Mouse (Mus musculus): ENCODE measurements around the gene Nop10. TPM values are rescaled to one million over a fixed set of nuclear protein-coding genes. Genes with fewer than 3 reads are reported as not detected.

The Nop10 gene
- polyA plus RNA-seq, 1 experiment from 2014 or later, result 196 TPM

DNA sequence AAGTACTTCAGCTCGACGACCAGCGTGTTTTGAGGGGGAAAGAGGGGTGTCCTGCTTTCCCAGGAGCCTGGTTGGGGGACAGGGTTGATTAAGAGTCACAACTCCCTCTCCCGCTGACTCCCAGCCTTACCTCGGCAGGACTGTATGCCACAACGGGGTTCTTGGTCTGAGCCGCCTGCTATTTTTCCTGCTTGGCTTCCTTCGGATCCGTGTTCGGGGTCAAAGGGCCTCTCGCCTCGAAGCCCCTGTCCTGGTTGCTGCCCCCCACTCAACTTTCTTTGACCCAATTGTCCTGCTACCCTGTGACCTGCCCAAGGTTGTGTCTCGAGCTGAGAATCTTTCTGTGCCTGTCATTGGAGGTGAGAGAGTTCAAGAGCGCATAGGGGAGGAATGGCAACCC, 19.9 kb upstream of the Nop10 start:
- no peak for ATAC-seq (ENCODE audit: insufficient number of reproducible peaks, insufficient read depth, low FRiP score, low TSS enrichment, low read depth)
- 75% methylated on average over 14 of the region's 14 CpGs for WGBS
- H3K4me3 ChIP-seq, result no peak overlapping the region
- H3K4me1 ChIP-seq, result peaks cover 14% of the 10 kb centered on the region; the same call in 1 of the 2 replicates
- H3K4me2 ChIP-seq, result no peak overlapping the region
- H3K36me3 ChIP-seq, result peaks cover 12% of the 10 kb centered on the region
- H3K27me3 ChIP-seq, result no peaks in the 10 kb centered on the region
- H3K9ac ChIP-seq, result no peak overlapping the region
- no peak overlapping the region for H3K27ac ChIP-seq
- no peaks in the 10 kb centered on the region for H3K9me3 ChIP-seq

DNA sequence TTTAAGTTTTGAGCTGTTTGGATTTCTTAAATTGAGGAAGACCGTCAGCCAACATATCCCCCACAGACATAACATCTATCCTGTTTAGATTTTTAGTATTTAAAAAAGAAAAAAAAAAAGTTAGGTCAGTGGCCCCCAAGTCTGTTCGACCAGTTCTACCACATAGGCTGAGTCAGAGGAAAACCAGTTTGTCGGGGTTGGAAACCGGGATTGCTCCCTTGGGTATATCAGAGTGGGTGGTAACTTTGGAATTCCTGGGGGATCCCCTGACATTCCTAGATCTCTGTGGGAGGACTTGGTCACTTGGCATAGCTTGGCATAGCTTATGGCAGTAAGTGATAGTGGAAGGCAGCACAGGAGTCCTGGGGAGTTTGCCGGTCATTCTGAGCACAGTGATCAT, 16.4 kb upstream of the Nop10 start:
- no peak for ATAC-seq (ENCODE audit: insufficient number of reproducible peaks, insufficient read depth, low FRiP score, low TSS enrichment, low read depth)
- Histone ChIP-seq H3K27me3 (no peaks in the 10 kb centered on the region), H3K4me2 (no peak overlapping the region), H3K4me3 (no peak overlapping the region), H3K36me3 (peaks cover 12% of the 10 kb centered on the region), H3K9me3 (no peaks in the 10 kb centered on the region), H3K9ac (no peak overlapping the region), H3K27ac (no peak overlapping the region), H3K4me1 (peaks cover 12% of the 10 kb centered on the region; the same call in 1 of the 2 replicates)
- 69% methylated on average over 5 of the region's 5 CpGs for WGBS

DNA sequence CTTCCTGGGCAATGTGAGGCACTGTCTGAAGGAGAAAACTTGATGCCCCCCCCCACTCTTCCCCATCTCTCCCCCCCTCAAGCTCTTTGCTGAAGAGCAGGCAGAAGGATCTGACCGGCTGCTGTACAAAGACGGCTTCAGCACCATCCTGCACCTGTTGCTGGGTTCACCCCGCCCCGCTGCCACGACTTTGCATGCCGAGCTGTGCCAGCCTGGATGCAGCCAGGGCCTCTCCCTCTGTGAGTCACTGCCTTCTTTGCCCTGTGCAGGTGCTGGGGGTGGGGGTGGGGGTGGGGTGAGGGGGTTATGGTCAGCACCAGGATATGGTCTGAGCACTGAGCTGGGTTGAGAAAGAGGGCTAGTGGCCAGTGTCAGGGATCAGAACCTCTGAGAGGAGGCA, 15.5 kb upstream of the Nop10 start:
- no peak overlapping the region for H3K27ac ChIP-seq
- H3K9me3 ChIP-seq, result no peaks in the 10 kb centered on the region
- no peak overlapping the region for H3K4me2 ChIP-seq
- H3K4me1 ChIP-seq, result 0 out of 2 replicates have a peak, but pooled peaks cover 3% of the 10 kb centered on the region
- peaks cover 12% of the 10 kb centered on the region for H3K36me3 ChIP-seq
- no peaks in the 10 kb centered on the region for H3K27me3 ChIP-seq
- ATAC-seq (ENCODE audit: insufficient number of reproducible peaks, insufficient read depth, low FRiP score, low TSS enrichment, low read depth), result no peak
- no peak overlapping the region for H3K4me3 ChIP-seq
- 90% methylated on average over 6 of the region's 6 CpGs for WGBS
- no peak overlapping the region for H3K9ac ChIP-seq

DNA sequence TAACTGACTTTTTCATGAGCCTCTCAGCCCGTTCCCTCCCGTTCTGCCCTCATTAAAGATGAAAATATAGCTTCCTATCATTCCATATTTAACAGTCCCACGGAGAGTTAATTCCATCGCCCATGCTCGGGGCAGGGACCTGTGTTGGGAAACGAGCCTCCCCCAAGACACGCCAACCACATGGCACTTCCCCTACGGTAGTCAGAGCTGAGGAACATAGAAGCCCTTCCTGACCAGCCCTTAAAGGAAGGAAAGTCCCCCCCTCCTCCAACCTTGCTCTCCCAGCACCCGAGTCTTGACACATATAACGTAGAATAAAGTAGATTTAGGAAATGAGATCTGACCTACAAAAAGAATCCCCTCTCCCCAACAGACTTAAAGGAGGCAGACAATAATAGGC, 14.4 kb upstream of the Nop10 start:
- H3K4me1 ChIP-seq, result 0 out of 2 replicates have a peak, but pooled peaks cover 1% of the 10 kb centered on the region
- H3K27ac ChIP-seq, result no peak overlapping the region
- H3K4me2 ChIP-seq, result no peak overlapping the region
- H3K9ac ChIP-seq, result no peak overlapping the region
- H3K36me3 ChIP-seq, result peaks cover 12% of the 10 kb centered on the region
- 87% methylated on average over 10 of the region's 10 CpGs for WGBS
- no peaks in the 10 kb centered on the region for H3K9me3 ChIP-seq
- H3K27me3 ChIP-seq, result no peaks in the 10 kb centered on the region
- ATAC-seq (ENCODE audit: insufficient number of reproducible peaks, insufficient read depth, low FRiP score, low TSS enrichment, low read depth), result no peak
- no peak overlapping the region for H3K4me3 ChIP-seq

DNA sequence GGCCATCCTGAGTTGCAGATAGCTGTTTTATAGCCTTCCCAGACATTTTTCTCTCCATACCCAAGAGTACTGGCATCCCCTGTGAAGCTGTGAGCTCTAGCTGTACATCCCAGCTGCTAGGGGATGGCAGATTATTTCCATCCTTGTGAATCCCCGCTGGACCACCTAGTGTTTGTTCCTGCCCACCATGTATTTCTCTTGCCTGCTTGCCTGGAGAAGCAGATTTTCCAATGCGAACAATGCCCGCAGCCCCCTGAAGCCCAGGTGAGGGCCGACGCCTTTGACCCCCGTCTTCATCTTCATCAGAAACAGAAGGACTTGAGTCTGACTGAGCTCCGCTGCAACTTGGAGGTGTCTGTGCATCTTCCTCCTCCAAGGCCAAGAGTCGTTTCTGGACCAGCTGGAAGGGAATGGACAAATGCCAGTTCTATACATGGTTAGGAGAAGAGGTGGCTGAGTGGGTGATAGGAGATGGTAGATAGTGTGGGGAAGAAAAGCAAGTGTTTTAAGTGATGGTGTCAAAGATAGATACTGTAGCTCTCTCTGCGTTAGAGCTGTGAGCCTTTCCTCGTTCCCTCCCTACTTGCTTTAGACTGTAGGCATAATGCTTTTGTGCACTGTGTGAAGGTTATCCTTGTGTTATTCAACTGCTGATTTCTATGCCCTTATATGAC, 11.8 kb upstream of the Nop10 start:
- ATAC-seq (ENCODE audit: insufficient number of reproducible peaks, insufficient read depth, low FRiP score, low TSS enrichment, low read depth), result no peak
- WGBS, result 90% methylated on average over 10 of the region's 10 CpGs
- peaks cover 6% of the 10 kb centered on the region; the same call in 1 of the 2 replicates for H3K36me3 ChIP-seq
- H3K4me1 ChIP-seq, result no peaks in the 10 kb centered on the region
- H3K9ac ChIP-seq, result no peak overlapping the region
- H3K27ac ChIP-seq, result no peak overlapping the region
- H3K4me2 ChIP-seq, result no peak overlapping the region
- H3K4me3 ChIP-seq, result no peak overlapping the region
- H3K9me3 ChIP-seq, result no peaks in the 10 kb centered on the region
- H3K27me3 ChIP-seq, result no peaks in the 10 kb centered on the region

DNA sequence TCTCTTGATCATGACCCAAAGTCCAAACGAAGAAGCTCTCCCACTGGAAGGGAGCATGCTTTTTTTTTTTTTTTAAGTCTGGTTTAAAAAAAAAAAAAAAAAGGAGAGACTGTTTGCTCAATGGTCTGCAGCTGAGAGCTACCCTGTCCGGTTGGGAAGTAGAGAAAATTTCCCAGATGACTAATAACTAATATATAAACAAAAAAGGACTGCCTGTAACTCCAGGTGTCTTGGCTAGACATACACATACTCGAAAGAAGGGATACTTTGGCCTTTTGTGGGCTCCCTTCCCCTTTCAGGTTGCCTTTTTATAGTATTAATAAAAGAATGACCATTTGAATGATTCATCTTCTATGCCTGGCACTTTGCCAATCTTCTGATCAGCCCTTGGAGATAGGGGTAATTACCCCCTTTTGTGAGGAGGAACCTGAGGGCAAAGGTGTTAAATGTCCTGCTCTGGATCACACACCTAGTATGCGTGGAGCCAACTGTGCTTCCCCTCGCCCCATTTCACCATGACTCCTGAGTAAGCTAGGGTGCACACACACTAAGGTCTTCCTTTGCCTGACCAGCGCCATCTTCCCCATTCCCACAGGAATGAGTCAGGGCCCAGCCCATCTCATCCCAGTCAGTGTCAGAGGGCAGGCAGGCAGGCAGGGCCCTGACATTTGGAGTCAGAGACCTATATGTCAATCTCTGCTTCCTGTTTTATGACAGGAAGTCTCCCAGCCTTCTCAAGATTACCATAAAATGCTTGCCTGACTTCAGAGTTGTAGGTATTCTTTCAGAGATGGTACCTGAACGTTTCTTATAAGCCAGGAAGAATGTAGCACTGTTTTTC, 6.8 kb upstream of the Nop10 start:
- Histone ChIP-seq H3K9ac (no peak overlapping the region), H3K4me1 (no peaks in the 10 kb centered on the region), H3K27ac (no peak overlapping the region), H3K27me3 (no peaks in the 10 kb centered on the region), H3K36me3 (no peaks in the 10 kb centered on the region), H3K4me2 (no peak overlapping the region), H3K4me3 (no peak overlapping the region), H3K9me3 (no peaks in the 10 kb centered on the region)
- ATAC-seq (ENCODE audit: insufficient number of reproducible peaks, insufficient read depth, low FRiP score, low TSS enrichment, low read depth), result no peak
- 73% methylated on average over 7 of the region's 7 CpGs for WGBS

DNA sequence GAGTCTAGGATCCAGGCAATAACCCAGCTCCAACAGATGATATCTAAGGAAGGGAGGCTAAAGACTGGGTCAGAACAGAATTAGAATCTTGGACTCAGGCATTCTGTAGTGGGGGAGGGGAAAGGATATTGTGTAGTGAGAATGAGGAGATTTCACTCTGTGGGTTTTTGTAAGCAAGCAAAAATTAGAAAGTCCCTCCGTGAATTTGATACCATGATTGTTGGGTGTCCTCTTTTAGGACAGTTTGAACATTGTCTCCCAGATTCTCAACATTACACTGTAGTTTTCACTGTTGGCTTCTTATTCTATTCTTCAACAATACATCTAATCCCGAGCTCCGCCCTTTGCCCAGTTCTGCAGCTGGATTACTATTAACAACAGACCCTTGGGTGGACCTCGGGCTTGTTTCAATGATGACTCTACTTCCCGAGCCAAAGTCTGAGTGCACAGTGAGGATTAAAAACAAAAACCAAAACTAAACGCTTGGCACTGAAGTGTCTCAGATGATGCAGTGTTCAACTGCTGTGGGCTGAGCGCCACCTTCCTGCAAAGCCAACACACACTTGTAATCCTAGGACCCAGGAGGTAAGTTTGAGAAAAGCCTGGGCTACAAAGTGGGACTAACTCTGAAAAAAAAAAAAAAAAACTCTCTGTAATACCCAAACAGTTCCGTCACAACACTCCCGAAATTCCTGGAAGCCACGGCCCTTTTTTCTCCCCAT, 2.3 kb upstream of the Nop10 start, which contains the start of gene Nutm1:
Nutm1 (minus strand) TSS at position 51 of the 722 bp plus-strand sequence.
- Histone ChIP-seq H3K4me2 (no peak within 1 kb of the TSS), H3K36me3 (no peaks in the 10 kb centered on the region), H3K4me3 (no peak within 1 kb of the TSS), H3K9ac (no peak within 1 kb of the TSS), H3K27me3 (no peaks in the 10 kb centered on the region), H3K9me3 (no peaks in the 10 kb centered on the region), H3K27ac (no peak within 1 kb of the TSS), H3K4me1 (peaks cover 10% of the 10 kb centered on the region)
- 69% methylated on average over 10 of the region's 10 CpGs for WGBS
- no peak for ATAC-seq (ENCODE audit: insufficient number of reproducible peaks, insufficient read depth, low FRiP score, low TSS enrichment, low read depth)

DNA sequence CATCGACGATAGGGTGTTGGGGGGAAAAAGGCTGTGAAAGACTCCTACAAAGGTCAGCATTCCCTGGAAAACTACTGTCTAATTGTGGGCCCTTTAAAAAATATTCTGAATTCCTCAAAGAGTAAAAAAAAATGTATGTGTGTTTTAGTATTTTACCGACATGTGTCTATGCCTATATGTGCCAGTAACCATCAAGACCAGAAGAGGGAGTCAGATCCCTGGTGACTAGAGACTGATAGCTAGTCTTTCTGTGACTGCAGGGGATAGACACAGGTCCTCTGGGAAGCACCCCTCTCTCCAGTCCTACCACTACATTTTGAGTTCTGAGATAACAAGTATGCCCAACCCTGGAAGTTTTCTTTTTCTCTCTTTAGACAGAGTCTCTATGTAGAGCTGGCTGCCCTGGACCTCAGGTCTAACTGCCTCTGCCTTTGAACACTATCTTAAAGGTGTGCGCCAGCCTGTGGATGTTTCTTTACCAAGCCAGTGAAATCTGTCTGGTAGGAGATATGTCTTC, 1.1 kb downstream of the Nop10 start:
- Histone ChIP-seq H3K27me3 (no peaks in the 10 kb centered on the region), H3K4me3 (peak overlapping the region; percentile 66), H3K27ac (no peak overlapping the region), H3K4me1 (peaks cover 29% of the 10 kb centered on the region), H3K9ac (peak overlapping the region; percentile 75), H3K9me3 (no peaks in the 10 kb centered on the region), H3K36me3 (no peaks in the 10 kb centered on the region), H3K4me2 (peak overlapping the region; percentile 77)
- 32% methylated on average over 4 of the region's 4 CpGs for WGBS
- no peak for ATAC-seq (ENCODE audit: insufficient number of reproducible peaks, insufficient read depth, low FRiP score, low TSS enrichment, low read depth)

DNA sequence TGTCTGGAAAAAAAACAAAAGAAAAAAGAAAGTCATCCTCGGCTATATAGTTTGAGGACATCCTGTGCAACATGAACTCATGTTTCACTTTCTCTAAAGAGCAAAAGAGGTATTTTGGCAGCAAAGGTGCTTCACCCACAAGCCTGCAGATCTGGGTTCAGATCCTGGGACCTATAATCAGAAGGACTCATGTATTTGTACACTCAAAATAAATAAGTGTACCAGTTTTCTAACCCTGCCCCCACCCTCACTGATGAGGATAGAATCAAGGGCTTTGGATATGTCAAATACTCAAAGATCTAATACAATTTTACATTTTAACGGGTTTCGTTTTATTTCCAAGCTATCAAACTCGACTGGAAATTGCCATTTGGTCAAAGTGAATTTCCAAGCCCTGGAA, 2.6 kb downstream of the Nop10 start:
- Histone ChIP-seq H3K27ac (no peak overlapping the region), H3K4me3 (no peak overlapping the region), H3K36me3 (no peaks in the 10 kb centered on the region), H3K27me3 (no peaks in the 10 kb centered on the region), H3K4me1 (peaks cover 31% of the 10 kb centered on the region), H3K9ac (no peak overlapping the region), H3K4me2 (no peak overlapping the region), H3K9me3 (no peaks in the 10 kb centered on the region)
- no peak for ATAC-seq (ENCODE audit: insufficient number of reproducible peaks, insufficient read depth, low FRiP score, low TSS enrichment, low read depth)
- 79% methylated on average over 4 of the region's 4 CpGs for WGBS

DNA sequence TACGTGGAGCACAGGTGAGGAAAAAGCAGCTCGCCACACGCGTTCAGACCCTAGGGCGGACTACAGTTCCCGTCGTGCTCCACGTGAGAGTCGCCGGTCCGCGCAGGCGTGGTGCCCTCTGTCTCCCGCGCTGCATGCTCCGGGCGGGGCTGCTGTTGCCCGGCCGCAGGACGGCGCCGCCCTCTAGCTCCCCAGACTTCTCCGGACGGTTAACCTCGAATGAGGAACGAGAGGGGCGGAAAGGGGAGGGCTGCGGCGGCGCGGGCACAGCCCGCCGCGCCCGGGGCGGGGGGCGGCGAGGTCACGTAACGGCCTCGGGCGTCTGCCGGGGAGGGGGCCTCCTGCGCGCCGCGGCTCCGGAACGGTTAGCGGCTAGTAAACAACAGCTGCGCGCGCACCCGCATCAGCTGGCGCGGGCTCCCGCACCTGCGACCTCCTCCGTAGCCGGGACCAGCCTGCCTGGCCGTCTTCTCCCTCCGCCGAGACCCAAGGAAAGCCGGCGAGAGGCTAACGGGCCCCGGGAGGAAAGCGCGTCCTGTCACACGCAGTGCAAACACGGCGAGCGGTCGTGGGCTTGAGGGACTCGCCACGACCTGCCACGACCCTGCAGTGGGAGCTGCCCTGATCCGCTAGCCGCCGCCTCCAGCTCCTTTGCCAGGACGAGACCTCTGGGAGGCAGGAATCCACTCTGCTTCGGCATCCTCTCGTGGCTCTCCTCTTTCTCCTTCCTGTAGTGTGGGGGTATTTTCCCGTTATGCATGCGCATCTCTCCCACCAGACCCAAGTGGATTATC, 3.9 kb downstream of the Nop10 start, which contains the start of gene Slc12a6:
Slc12a6 (plus strand) TSS at position 378 of the 794 bp plus-strand sequence.
- Histone ChIP-seq H3K27ac (peak within 1 kb of the TSS; percentile 81), H3K4me2 (peak within 1 kb of the TSS; percentile 92), H3K9ac (peak within 1 kb of the TSS; percentile 83), H3K27me3 (no peaks in the 10 kb centered on the region), H3K9me3 (no peaks in the 10 kb centered on the region), H3K4me1 (peaks cover 34% of the 10 kb centered on the region), H3K36me3 (no peaks in the 10 kb centered on the region), H3K4me3 (peak within 1 kb of the TSS; percentile 83)
- under 1% methylated on average over 83 of the region's 85 CpGs for WGBS
- peak; percentile 92 for ATAC-seq (ENCODE audit: insufficient number of reproducible peaks, insufficient read depth, low FRiP score, low TSS enrichment, low read depth)

DNA sequence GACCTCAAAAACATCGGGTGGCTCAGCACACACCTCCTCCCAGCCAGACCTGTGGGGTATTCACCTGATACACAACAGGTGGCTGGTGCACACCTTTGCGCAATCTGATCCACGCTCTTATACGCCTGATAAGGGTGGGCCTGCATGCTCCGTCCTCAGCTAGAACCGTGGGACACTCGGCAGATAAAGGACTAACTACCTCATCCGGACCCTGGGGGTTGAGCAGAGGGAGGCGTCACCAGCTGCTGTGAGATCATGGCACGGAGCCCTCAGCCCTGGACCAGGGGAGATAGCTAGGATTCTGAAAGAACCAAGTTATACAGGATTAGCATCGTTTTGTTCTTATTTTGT, 4.5 kb downstream of the Nop10 start, which contains the start of gene Gm21985:
Gm21985 (plus strand) TSS at position 73 of the 351 bp plus-strand sequence.
- 2% methylated on average over 11 of the region's 11 CpGs for WGBS
- H3K27ac ChIP-seq, result peak within 1 kb of the TSS; percentile 81

More for the DNA sequence above, 4.5 kb downstream of the Nop10 start, which contains the start of gene Gm21985:
- H3K27me3 ChIP-seq, result no peaks in the 10 kb centered on the region
- H3K9ac ChIP-seq, result peak within 1 kb of the TSS; percentile 83
- H3K4me2 ChIP-seq, result peak within 1 kb of the TSS; percentile 92
- no peaks in the 10 kb centered on the region for H3K9me3 ChIP-seq
- H3K4me3 ChIP-seq, result peak within 1 kb of the TSS; percentile 83
- no peak; the same call in 1 of the 2 replicates for ATAC-seq (ENCODE audit: insufficient number of reproducible peaks, insufficient read depth, low FRiP score, low TSS enrichment, low read depth)
- H3K4me1 ChIP-seq, result peaks cover 34% of the 10 kb centered on the region
- H3K36me3 ChIP-seq, result no peaks in the 10 kb centered on the region
